Mouse (Mus musculus) forebrain, embryonic 16.5 days (tissue): ENCODE results near the gene Sox8. TPM values are rescaled to one million over a fixed set of nuclear protein-coding genes. Genes with fewer than 3 reads are reported as not detected.

Source experiments
- ATAC-seq: fragments of 200-750 bp; cut with Nextera tagmentation; 2 replicates; pipeline ENCODE4 v1.8.0; 2017; ENCODE audit warnings: mild to moderate bottlenecking, moderate library complexity
- H3K27ac ChIP-seq: fragments of 300-500 bp; sonication (generic); 2 replicates; pipeline ENCODE4 v1.5.1; 2014; ENCODE audit warnings: low read length, control low read depth
- H3K27me3 ChIP-seq: fragments of 300-500 bp; sonication (generic); replicated peaks from 2 replicates; pipeline ENCODE4 v1.6.1; 2014; ENCODE audit warnings: low read length; ENCODE audit not compliant: control insufficient read depth, insufficient read depth
- H3K36me3 ChIP-seq: fragments of 300-500 bp; sonication (generic); 2 replicates; pipeline ENCODE4 v1.6.1; 2014; ENCODE audit not compliant: control insufficient read depth, insufficient read depth
- H3K4me1 ChIP-seq: fragments of 300-500 bp; sonication (generic); replicated peaks from 2 replicates; pipeline ENCODE4 v1.6.1; 2014; ENCODE audit warnings: low read length; ENCODE audit not compliant: control insufficient read depth, insufficient read depth
- H3K4me2 ChIP-seq: fragments of 300-500 bp; sonication (generic); 2 replicates; pipeline ENCODE4 v1.6.1; 2014; ENCODE audit warnings: mild to moderate bottlenecking, low read length, control low read depth
- H3K4me3 ChIP-seq: fragments of 300-500 bp; sonication (generic); replicated peaks from 2 replicates; pipeline ENCODE4 v1.5.1; 2014; ENCODE audit warnings: mild to moderate bottlenecking, low read length, control low read depth
- H3K9ac ChIP-seq: fragments of 300-500 bp; sonication (generic); replicated peaks from 2 replicates; pipeline ENCODE4 v1.6.1; 2014; ENCODE audit warnings: low read depth, low read length, control low read depth
- H3K9me3 ChIP-seq: fragments of 300-500 bp; sonication (generic); 2 replicates; pipeline ENCODE4 v1.6.1; 2016; ENCODE audit warnings: low read length; ENCODE audit not compliant: control insufficient read depth
- WGBS: fragments of 180-500 bp; shearing (Covaris S2); extraction: QIAGEN DNeasy Blood & Tissue Kit; methylation state at CpG from one replicate; pipeline ENCODE4 v1.1.7; 2014; 5-methylcytosine and 5-hydroxymethylcytosine counted together
- polyA plus RNA-seq: library from polyadenylated mRNA; unstranded; fragments of >200 nt; fragmentation: Nextera tagmentation; extraction: Ambion mirVana; gene quantifications from 2 replicates; pipeline ENCODE4 v1.2.1, GENCODE M21; 2015

Gene Sox8
- polyA plus RNA-seq, 1 experiment from 2014 or later = 26.1 TPM

DNA sequence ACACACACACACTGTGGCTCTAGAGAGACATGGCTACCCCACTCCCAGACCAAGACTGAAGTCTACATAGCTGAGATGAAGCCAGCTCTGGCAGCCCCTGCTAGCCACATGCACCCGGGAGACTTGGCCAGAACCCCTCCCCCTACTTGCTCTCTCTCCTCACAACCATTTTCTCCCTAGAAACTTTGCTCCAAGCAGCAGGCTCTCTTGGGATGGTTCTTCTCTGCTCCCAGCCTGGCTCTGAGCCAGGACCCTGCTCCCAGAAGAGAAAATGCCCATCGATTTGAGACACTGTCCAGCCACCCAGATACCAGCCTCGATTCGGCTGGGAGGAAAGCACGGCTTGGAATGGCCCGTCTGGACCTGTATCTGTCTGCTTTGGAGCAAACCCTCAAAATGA is 5.2 kb downstream of the Sox8 start:
- Histone ChIP-seq H3K9ac (0 out of 2 replicates have a peak overlapping the region, but pooled peaks have one; percentile 8), H3K27me3 (peaks cover 6% of the 10 kb centered on the region), H3K36me3 (no peaks in the 10 kb centered on the region), H3K27ac (peak overlapping the region; percentile 55), H3K4me3 (peak overlapping the region; percentile 11; the same call in 1 of the 2 replicates), H3K9me3 (no peaks in the 10 kb centered on the region), H3K4me1 (peaks cover 74% of the 10 kb centered on the region), H3K4me2 (peak overlapping the region; percentile 37)
- no peak for ATAC-seq
- WGBS = 14% methylated on average over 6 of the region's 6 CpGs

DNA sequence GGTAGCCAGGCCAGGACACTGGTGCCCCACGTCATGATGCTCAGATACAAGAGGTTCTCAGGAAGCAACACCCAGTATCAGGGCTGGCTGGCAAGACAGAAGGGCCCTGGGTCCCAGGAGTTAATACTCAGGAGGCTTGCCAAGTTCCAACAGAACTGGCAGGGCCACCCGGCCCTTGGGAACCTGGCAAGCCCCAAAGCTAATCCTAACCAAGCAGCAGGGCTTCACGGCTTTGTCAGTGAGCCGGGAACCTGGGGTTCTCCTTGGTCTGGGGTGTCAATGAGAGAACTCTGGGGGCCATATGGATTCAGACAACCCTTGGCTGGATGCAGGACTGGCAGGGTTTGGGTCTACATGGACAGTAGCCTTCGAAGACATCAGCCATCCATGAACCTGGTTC is 6.0 kb downstream of the Sox8 start:
- H3K4me3 ChIP-seq = no peak overlapping the region
- H3K27me3 ChIP-seq = peaks cover 2% of the 10 kb centered on the region; the same call in 1 of the 2 replicates
- no peak for ATAC-seq
- H3K27ac ChIP-seq = peak overlapping the region; percentile 52
- 43% methylated on average over 5 of the region's 5 CpGs for WGBS
- H3K9me3 ChIP-seq = no peaks in the 10 kb centered on the region
- peaks cover 69% of the 10 kb centered on the region for H3K4me1 ChIP-seq
- H3K9ac ChIP-seq = no peak overlapping the region
- peak overlapping the region; percentile 22; the same call in 1 of the 2 replicates for H3K4me2 ChIP-seq
- no peaks in the 10 kb centered on the region for H3K36me3 ChIP-seq

DNA sequence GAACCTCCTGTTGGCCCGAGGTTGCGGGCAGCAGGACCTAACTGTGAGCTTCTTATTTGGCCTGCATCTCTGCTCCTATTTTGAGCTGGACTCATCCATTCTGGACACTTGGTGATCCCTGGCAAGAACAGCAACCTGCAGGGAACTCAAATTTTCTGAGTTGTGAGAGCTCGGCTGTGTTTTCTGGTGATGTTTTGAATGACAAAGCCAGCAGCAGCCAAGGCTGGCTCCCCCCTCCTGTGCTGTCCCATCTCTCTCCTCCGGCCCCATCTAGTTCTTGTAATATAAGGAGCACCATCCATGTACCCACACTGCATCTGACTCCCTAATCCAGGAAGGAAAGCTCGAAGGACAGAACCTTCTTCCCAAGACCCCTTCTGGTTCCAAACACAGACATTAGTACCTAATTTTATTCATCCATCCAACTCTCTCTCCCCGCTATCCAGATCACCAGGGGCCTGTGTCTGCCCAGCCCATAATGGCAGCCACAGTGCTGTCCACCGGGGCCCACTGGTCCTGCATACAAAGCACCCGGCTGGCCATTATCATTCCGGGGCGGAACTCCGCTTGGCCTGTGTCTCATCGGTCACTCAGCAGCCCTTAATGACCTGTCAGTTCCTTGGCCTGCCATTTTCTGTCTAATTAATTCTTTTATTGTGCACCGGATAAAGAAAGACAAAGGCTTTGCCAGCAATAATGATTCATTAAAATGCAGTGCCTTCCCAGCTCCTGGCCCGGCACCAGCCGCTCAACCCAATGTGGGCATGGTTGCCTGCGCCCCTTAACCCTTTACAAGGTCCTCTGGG is 9.1 kb downstream of the Sox8 start:
- WGBS = 7% methylated on average over 16 of the region's 16 CpGs
- Histone ChIP-seq H3K9ac (peak overlapping the region; percentile 15), H3K4me2 (no peak overlapping the region)

DNA sequence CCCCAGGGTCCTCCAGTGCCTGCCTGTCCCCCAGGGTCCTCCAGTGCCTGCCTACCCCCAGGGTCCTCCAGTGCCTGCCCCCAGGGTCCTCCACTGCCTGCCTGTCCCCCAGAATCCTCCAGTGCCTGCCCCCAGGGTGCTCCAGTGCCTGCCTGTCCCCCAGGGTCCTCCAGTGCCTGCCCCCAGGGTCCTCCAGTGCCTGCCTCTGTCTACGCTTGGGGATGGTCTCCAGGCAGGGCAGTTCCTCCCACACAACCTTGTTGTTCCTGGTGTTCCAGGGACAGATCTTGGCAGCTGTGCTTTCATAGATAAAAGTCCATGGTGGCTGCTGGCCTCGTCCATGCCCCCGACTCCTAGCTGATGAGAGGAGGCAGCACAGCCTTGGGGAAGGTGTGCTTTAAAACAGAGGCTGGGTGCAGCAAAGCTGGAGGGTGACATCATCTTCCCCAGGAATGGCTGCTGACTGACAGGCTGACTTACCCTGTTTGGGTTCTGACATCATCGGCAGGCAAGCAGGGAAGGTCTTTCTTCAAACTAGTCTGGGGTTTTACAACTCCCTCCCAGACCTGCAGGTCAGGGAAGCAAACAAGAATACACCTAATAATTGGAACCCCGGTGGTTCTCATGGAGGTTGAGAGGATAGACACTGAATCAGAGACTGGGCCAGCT is 9.8 kb downstream of the Sox8 start:
- no peak overlapping the region for H3K4me3 ChIP-seq
- H3K36me3 ChIP-seq = no peaks in the 10 kb centered on the region
- H3K27me3 ChIP-seq = no peaks in the 10 kb centered on the region
- H3K27ac ChIP-seq = peak overlapping the region; percentile 81
- no peak overlapping the region for H3K4me2 ChIP-seq
- peaks cover 63% of the 10 kb centered on the region for H3K4me1 ChIP-seq
- H3K9me3 ChIP-seq = no peaks in the 10 kb centered on the region
- peak overlapping the region; percentile 28; the same call in 1 of the 2 replicates for H3K9ac ChIP-seq
- WGBS = 12% methylated on average over 5 of the region's 5 CpGs
- ATAC-seq = no peak

More for the DNA sequence above, 9.1 kb downstream of the Sox8 start:
- peaks cover 59% of the 10 kb centered on the region for H3K4me1 ChIP-seq
- H3K9me3 ChIP-seq = no peaks in the 10 kb centered on the region
- H3K4me3 ChIP-seq = no peak overlapping the region
- H3K27ac ChIP-seq = peak overlapping the region; percentile 81
- ATAC-seq = peak; percentile 87
- H3K27me3 ChIP-seq = no peaks in the 10 kb centered on the region
- no peaks in the 10 kb centered on the region for H3K36me3 ChIP-seq

DNA sequence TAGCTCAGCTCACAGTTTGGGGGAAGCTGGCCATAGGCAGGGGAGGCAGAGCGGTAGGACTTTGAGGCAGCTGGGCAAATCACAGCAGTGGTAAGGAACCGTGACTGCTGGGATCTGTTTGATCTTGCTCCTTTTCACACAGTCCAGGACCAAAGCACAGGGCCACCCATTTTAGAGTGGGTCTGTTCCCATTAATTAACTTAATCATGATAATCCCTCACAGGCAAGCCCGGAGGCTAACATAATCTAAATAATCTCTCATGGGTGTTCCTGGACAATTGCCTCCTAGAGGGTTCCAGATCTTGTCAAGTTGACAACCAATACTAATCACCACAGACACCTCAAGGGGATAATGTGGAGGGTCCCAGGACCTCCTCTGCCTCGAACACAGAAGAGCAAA is 10.9 kb downstream of the Sox8 start:
- Histone ChIP-seq H3K4me1 (peaks cover 57% of the 10 kb centered on the region), H3K4me3 (no peak overlapping the region), H3K9ac (no peak overlapping the region), H3K36me3 (no peaks in the 10 kb centered on the region), H3K27me3 (no peaks in the 10 kb centered on the region), H3K4me2 (no peak overlapping the region), H3K27ac (peak overlapping the region; percentile 81; the same call in 1 of the 2 replicates), H3K9me3 (no peaks in the 10 kb centered on the region)
- no peak for ATAC-seq
- 17% methylated on average over 4 of the region's 4 CpGs for WGBS

DNA sequence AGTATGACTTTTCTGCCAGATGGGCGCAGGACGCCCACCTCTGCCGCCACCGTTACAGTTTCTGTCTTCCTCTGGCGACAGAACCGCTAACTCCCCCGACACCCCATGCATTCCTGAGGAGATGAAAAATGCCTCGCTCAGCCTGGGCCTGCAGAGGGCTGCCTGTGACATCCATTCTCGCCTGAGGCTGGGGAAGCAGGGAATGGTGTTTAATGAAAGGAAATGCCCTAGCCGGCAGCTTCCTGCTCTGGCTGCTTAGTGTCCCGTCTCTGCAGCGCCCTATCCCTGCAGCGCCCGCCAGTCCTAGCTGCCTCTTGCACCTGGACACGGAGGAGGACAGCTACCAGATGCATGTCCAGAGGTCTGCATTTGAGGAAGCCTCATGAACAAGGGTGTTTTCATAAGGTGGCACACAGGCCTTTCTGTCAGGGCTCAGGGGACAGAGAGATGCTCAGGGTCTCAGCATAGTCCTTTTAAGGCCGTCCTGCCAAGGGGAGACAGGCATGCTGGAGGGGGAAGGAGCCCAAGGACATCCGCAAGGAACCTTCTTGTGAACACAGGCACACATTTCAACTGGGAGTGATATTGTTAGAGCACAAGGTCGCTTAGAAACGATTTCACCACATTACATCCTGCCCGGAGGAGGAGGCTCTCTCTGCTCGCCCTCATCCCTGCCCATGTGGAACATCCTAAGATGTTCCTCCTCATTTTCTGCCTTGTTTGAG is 13.7 kb downstream of the Sox8 start:
- Histone ChIP-seq H3K9me3 (no peaks in the 10 kb centered on the region), H3K4me3 (peak overlapping the region; percentile 40), H3K9ac (peak overlapping the region; percentile 65), H3K4me2 (peak overlapping the region; percentile 63), H3K27ac (peak overlapping the region; percentile 80), H3K4me1 (peaks cover 40% of the 10 kb centered on the region), H3K27me3 (no peaks in the 10 kb centered on the region), H3K36me3 (no peaks in the 10 kb centered on the region)
- ATAC-seq = peak; percentile 53
- 11% methylated on average over 21 of the region's 21 CpGs for WGBS

DNA sequence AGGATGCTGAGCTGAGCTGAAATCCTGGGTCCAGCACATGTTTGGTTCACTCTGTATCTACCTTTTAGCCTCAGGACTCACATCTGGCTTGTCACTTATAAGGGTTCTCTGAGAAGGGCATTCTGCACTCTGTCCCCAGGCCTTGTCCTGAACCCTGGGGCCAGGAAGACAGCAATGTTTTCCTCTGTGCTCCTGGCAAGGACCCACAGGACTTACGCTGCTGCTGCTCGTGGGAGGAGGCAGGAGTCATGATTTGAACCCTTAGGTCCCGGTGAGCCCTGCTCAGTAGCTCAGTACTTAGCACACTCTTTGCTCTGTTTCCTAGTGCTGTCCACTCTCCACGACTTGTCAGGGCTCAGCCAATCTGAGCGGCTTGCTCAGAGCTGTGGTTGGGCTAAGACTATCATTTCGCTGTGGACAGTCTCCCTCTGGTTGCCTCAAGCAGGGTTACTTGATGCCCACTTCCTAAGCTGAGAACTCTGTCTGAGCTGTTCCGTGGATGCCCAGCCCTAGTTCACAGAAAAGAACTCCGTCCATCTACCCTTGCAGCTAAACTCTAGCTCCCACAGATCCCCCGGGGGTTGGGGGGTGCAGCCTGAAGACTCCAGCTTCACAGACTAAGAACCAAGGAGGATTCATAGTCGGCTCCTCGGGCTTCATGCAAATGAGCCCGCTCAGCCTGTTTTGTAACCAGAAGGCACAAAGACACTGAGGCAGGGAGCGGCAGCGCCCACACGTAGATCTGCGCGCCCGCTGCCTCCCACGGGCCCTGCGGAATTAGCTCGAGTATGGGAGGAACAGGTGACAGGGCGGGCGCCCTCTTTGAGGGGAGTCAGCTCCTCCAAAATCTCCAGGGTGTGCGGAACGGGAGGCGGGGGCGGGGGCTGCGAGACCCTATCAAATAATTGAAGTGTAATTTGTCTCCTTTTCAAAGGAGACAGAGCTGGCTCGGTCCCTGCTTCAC is 14.5 kb downstream of the Sox8 start:
- WGBS = 6% methylated on average over 29 of the region's 29 CpGs
- Histone ChIP-seq H3K27me3 (no peaks in the 10 kb centered on the region), H3K9me3 (no peaks in the 10 kb centered on the region), H3K4me3 (peak overlapping the region; percentile 40), H3K4me2 (peak overlapping the region; percentile 63), H3K27ac (peak overlapping the region; percentile 80), H3K9ac (peak overlapping the region; percentile 65), H3K36me3 (no peaks in the 10 kb centered on the region), H3K4me1 (peaks cover 31% of the 10 kb centered on the region)
- ATAC-seq = peak; percentile 78

DNA sequence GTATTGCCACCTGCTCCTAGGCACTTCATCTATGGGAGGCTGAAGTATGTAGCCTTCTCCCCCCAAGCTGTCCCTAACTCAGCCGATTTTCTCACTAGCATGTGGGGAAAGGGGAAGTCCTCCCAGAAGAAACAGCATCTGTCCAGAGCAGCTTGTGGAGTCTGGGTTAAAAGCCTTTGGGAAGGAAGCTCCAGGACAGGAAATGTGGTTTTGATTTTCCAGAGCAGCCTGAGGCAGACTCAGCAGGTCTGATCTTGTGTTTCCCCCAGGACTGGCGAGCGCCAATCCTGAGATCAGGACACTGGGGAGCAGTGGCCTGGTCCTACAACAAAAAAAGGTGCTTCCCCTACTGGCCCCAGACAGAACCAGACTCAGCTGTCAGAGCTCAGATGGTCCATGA is 15.3 kb downstream of the Sox8 start:
- Histone ChIP-seq H3K36me3 (no peaks in the 10 kb centered on the region), H3K27ac (no peak overlapping the region), H3K27me3 (no peaks in the 10 kb centered on the region), H3K9ac (no peak overlapping the region), H3K4me2 (no peak overlapping the region), H3K4me3 (no peak overlapping the region), H3K4me1 (peaks cover 25% of the 10 kb centered on the region), H3K9me3 (no peaks in the 10 kb centered on the region)
- ATAC-seq = no peak
- WGBS = 80% methylated on average over 3 of the region's 3 CpGs
